Mouse (Mus musculus): ENCODE results near the gene Prpf4b. TPM values are rescaled to one million over a fixed set of nuclear protein-coding genes. Genes with fewer than 3 reads are reported as not detected.

The Prpf4b gene
- polyA plus RNA-seq (2014; fragmentation: Nextera tagmentation; extraction: Ambion mirVana), result 76.1 and 84.6 TPM in 2 replicates

DNA sequence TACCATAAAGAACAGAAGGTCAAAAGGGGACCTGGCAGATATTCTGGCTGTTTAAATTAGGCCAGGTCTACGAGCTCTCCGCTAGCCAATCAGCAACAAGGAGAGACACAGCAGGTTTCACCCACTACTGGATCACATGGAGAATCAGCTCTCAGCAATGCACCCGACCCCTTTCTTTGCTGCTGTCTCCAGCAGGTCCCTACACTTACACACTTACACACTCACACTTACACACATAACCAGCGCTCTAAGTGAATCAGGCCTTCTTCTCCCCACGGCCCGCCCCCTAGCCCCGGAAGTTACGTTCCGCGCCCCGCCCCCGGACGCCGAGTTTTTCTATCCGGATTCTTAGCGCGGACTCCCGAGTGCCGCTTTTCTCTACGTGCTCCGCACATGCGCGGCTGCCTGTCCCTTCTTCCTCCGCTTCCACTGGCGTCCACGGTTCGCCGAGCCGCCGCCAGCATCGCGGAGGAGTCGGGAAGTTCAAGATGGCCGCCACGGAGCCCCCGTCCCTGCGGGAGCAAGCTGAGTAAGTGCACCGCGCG, at the start of gene Prpf4b:
Gene Prpf4b, plus strand, starts transcription at position 137 of the 545 bp plus-strand sequence.
- Histone ChIP-seq H3K4me2 (ENCODE audit: low read depth, low read length) (peak within 1 kb of the TSS; percentile 70), H3K4me3 (ENCODE audit: low read depth, low read length) (peak within 1 kb of the TSS; percentile 83), H3K9me3 (ENCODE audit: control insufficient read depth, low read length) (no peaks in the 10 kb centered on the region), H3K27ac (replicated peaks; ENCODE audit: low read depth, low read length) (peak within 1 kb of the TSS; percentile 97), H3K4me1 (ENCODE audit: control insufficient read depth, insufficient read depth, low read length) (peaks cover 8% of the 10 kb centered on the region), H3K27me3 (replicated peaks; ENCODE audit: control insufficient read depth, insufficient read depth, low read length) (no peaks in the 10 kb centered on the region), H3K36me3 (ENCODE audit: control insufficient read depth, insufficient read depth, low read length) (no peaks in the 10 kb centered on the region), H3K9ac (ENCODE audit: low read depth, low read length) (peak within 1 kb of the TSS; percentile 95)
- peak; percentile 81 for ATAC-seq (ENCODE audit: low read depth)
- 2% methylated on average over 40 of the region's 40 CpGs for WGBS
- DNase-seq (ENCODE audit: low spot score), result peak; percentile 96

GRCm38 (mm10) chr13:34826760-34827690, 48.1 kb upstream of the Prpf4b start:
- ATAC-seq (ENCODE audit: low read depth) (no peak), DNase-seq (ENCODE audit: low spot score) (no peak)
- Histone ChIP-seq H3K4me3 (ENCODE audit: low read depth, low read length) (no peak overlapping the region), H3K36me3 (ENCODE audit: control insufficient read depth, insufficient read depth, low read length) (no peaks in the 10 kb centered on the region), H3K27me3 (replicated peaks; ENCODE audit: control insufficient read depth, insufficient read depth, low read length) (no peaks in the 10 kb centered on the region), H3K4me1 (ENCODE audit: control insufficient read depth, insufficient read depth, low read length) (no peaks in the 10 kb centered on the region), H3K9ac (ENCODE audit: low read depth, low read length) (no peak overlapping the region), H3K27ac (replicated peaks; ENCODE audit: low read depth, low read length) (no peak overlapping the region), H3K9me3 (ENCODE audit: control insufficient read depth, low read length) (no peaks in the 10 kb centered on the region), H3K4me2 (ENCODE audit: low read depth, low read length) (no peak overlapping the region)
- 86% methylated on average over 3 of the region's 3 CpGs for WGBS

DNA sequence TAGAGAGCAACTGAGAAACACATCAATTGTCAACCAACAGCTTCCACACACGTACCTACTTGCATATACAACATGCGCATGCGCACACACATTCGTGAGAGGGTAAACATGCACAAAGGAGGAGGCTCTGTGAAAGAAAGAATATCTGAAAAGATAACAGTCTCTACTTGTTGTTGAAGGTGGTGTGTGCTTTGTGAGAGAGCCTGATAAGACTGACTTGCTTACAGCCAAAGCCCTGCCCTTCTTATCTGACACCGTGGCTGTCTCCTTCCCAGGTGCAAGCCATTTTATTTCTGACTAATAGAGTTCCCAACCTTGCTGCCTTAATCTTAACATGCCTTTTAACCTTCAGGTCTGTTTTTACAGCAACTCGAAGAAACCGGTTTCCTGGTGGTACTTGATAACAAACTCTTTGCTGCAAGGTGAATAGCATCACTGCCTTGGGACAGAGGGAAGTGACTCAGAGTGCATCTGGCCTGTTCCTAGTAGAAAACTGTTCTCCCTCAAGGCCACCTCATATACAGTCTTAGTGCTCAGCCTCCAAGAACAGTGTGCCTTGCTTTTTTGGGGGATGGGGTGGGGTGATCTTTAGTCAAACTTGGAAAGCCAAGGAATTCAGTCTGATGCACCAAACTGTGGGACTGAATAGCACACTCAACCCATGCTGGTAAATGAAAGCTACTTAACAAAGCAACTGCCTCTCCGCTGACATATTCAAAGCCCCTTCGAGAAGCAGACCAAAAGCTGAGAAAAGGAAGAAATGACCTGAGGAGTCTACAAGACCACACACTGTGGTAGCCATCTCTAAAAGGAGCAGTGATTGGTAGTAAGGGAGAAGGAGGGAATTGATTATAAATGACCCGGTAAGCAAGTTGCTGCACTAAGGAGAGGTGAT, 46.9 kb upstream of the Prpf4b start:
- DNase-seq (ENCODE audit: low spot score) (no peak), ATAC-seq (ENCODE audit: low read depth) (no peak)

GRCm38 (mm10) chr13:34842851-34843250, 32.3 kb upstream of the Prpf4b start:
- Histone ChIP-seq H3K4me1 (ENCODE audit: control insufficient read depth, insufficient read depth, low read length) (no peaks in the 10 kb centered on the region), H3K27ac (replicated peaks; ENCODE audit: low read depth, low read length) (no peak overlapping the region), H3K4me2 (ENCODE audit: low read depth, low read length) (no peak overlapping the region), H3K27me3 (replicated peaks; ENCODE audit: control insufficient read depth, insufficient read depth, low read length) (no peaks in the 10 kb centered on the region), H3K36me3 (ENCODE audit: control insufficient read depth, insufficient read depth, low read length) (no peaks in the 10 kb centered on the region), H3K4me3 (ENCODE audit: low read depth, low read length) (no peak overlapping the region), H3K9ac (ENCODE audit: low read depth, low read length) (no peak overlapping the region), H3K9me3 (ENCODE audit: control insufficient read depth, low read length) (no peaks in the 10 kb centered on the region)
- DNase-seq (ENCODE audit: low spot score) (no peak), ATAC-seq (ENCODE audit: low read depth) (no peak)
- WGBS, result 81% methylated on average over 4 of the region's 4 CpGs

More for the DNA sequence above, 46.9 kb upstream of the Prpf4b start:
- Histone ChIP-seq H3K4me3 (ENCODE audit: low read depth, low read length) (no peak overlapping the region), H3K27me3 (replicated peaks; ENCODE audit: control insufficient read depth, insufficient read depth, low read length) (no peaks in the 10 kb centered on the region), H3K9ac (ENCODE audit: low read depth, low read length) (no peak overlapping the region), H3K9me3 (ENCODE audit: control insufficient read depth, low read length) (no peaks in the 10 kb centered on the region), H3K4me1 (ENCODE audit: control insufficient read depth, insufficient read depth, low read length) (no peaks in the 10 kb centered on the region), H3K36me3 (ENCODE audit: control insufficient read depth, insufficient read depth, low read length) (no peaks in the 10 kb centered on the region), H3K4me2 (ENCODE audit: low read depth, low read length) (no peak overlapping the region), H3K27ac (replicated peaks; ENCODE audit: low read depth, low read length) (no peak overlapping the region)
- WGBS, result 71% methylated on average over 10 of the region's 10 CpGs

GRCm38 (mm10) chr13:34850759-34851158, 24.3 kb upstream of the Prpf4b start:
- H3K4me2 ChIP-seq (ENCODE audit: low read depth, low read length), result no peak overlapping the region
- H3K27ac ChIP-seq (replicated peaks; ENCODE audit: low read depth, low read length), result no peak overlapping the region
- WGBS, result 84% methylated on average over 3 of the region's 3 CpGs
- no peak overlapping the region for H3K9ac ChIP-seq (ENCODE audit: low read depth, low read length)
- ATAC-seq (ENCODE audit: low read depth), result no peak
- no peak overlapping the region for H3K4me3 ChIP-seq (ENCODE audit: low read depth, low read length)
- H3K4me1 ChIP-seq (ENCODE audit: control insufficient read depth, insufficient read depth, low read length), result no peaks in the 10 kb centered on the region
- H3K27me3 ChIP-seq (replicated peaks; ENCODE audit: control insufficient read depth, insufficient read depth, low read length), result no peaks in the 10 kb centered on the region
- no peak for DNase-seq (ENCODE audit: low spot score)
- no peaks in the 10 kb centered on the region for H3K36me3 ChIP-seq (ENCODE audit: control insufficient read depth, insufficient read depth, low read length)
- peaks cover 32% of the 10 kb centered on the region for H3K9me3 ChIP-seq (ENCODE audit: control insufficient read depth, low read length)

DNA sequence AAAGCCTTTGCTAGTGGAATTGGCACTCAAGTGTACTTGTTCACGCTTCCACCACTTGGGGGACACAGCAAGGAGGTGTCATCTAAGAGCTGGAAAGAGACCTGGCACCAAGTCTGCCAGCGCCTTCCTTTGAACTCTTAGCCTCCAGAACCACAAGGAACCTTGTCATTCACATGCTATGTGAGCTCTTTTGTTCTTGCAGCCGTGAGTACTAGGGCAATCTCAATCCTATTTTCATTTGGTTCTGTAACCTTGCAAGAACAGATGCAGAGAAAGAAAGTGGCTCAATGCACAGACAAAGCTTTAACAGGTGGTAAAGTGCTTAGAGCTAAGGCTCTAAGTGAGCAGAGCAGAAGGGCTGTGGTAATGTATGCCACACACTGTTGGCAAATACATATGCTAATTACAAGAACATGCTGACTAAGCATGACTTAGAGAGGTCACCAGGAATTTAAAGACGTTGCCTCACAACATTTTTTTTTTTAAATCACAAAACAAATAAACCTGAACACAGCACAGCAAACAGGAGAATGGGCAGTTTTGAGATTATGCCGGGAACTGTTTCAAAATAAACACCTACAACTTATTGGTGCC, 23.8 kb upstream of the Prpf4b start:
- DNase-seq (ENCODE audit: low spot score) (no peak), ATAC-seq (ENCODE audit: low read depth) (no peak)
- Histone ChIP-seq H3K9me3 (ENCODE audit: control insufficient read depth, low read length) (peaks cover 33% of the 10 kb centered on the region), H3K27ac (replicated peaks; ENCODE audit: low read depth, low read length) (no peak overlapping the region), H3K27me3 (replicated peaks; ENCODE audit: control insufficient read depth, insufficient read depth, low read length) (no peaks in the 10 kb centered on the region), H3K9ac (ENCODE audit: low read depth, low read length) (no peak overlapping the region), H3K4me1 (ENCODE audit: control insufficient read depth, insufficient read depth, low read length) (no peaks in the 10 kb centered on the region), H3K4me3 (ENCODE audit: low read depth, low read length) (no peak overlapping the region), H3K4me2 (ENCODE audit: low read depth, low read length) (no peak overlapping the region), H3K36me3 (ENCODE audit: control insufficient read depth, insufficient read depth, low read length) (no peaks in the 10 kb centered on the region)
- 69% methylated on average over 5 of the region's 5 CpGs for WGBS

GRCm38 (mm10) chr13:34857526-34857925, 17.6 kb upstream of the Prpf4b start:
- DNase-seq (ENCODE audit: low spot score), result peak; percentile 7
- 30% methylated on average over 2 of the region's 2 CpGs for WGBS
- H3K4me3 ChIP-seq (ENCODE audit: low read depth, low read length), result no peak overlapping the region
- ATAC-seq (ENCODE audit: low read depth), result no peak
- peaks cover 31% of the 10 kb centered on the region for H3K9me3 ChIP-seq (ENCODE audit: control insufficient read depth, low read length)
- no peaks in the 10 kb centered on the region for H3K27me3 ChIP-seq (replicated peaks; ENCODE audit: control insufficient read depth, insufficient read depth, low read length)
- H3K4me1 ChIP-seq (ENCODE audit: control insufficient read depth, insufficient read depth, low read length), result no peaks in the 10 kb centered on the region
- H3K27ac ChIP-seq (replicated peaks; ENCODE audit: low read depth, low read length), result no peak overlapping the region
- no peak overlapping the region for H3K9ac ChIP-seq (ENCODE audit: low read depth, low read length)
- H3K36me3 ChIP-seq (ENCODE audit: control insufficient read depth, insufficient read depth, low read length), result no peaks in the 10 kb centered on the region
- no peak overlapping the region for H3K4me2 ChIP-seq (ENCODE audit: low read depth, low read length)

- Histone ChIP-seq H3K27me3 (replicated peaks; ENCODE audit: control insufficient read depth, insufficient read depth, low read length) (no peaks in the 10 kb centered on the region), H3K4me3 (ENCODE audit: low read depth, low read length) (no peak overlapping the region), H3K36me3 (ENCODE audit: control insufficient read depth, insufficient read depth, low read length) (no peaks in the 10 kb centered on the region), H3K9me3 (ENCODE audit: control insufficient read depth, low read length) (peaks cover 13% of the 10 kb centered on the region), H3K4me2 (ENCODE audit: low read depth, low read length) (no peak overlapping the region), H3K4me1 (ENCODE audit: control insufficient read depth, insufficient read depth, low read length) (no peaks in the 10 kb centered on the region), H3K9ac (ENCODE audit: low read depth, low read length) (no peak overlapping the region), H3K27ac (replicated peaks; ENCODE audit: low read depth, low read length) (no peak overlapping the region)
- no peak for ATAC-seq (ENCODE audit: low read depth)
- DNase-seq (ENCODE audit: low spot score), result peak; percentile 30
- WGBS, result 71% methylated on average over 5 of the region's 5 CpGs
Measured at GRCm38 (mm10) chr13:34859406-34859805, 15.7 kb upstream of the Prpf4b start.

Measured in embryonic facial prominence, embryonic 14.5 days (tissue).